In the genomic region with DNA sequence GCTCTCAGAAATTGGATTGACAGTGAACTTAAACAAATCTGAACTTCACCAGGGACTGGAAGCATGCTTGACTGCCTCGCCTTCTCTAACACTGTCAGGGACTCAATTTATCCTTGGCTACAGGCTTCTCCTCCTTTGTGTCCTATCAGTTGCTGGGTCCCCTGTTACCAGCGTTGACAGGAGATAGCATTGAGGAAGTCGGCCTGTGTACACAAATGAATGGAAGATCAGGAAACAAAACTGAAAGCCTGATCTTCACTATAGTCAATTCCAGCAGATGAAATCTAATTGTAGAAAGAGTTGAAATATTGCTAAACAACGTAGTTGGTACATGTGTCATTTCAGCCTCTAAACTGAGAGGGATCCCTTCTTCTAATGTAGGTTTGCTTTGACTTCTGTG, we compare ENCODE assay signal across 33 mouse cellular contexts.
"Had no signal": no experiment of that assay in that cellular context is flagged by ENCODE, and none has a peak within 500 bp of the region (broad histone marks: within the 10 kb centered on the region; RNA-seq: fewer than 3 reads in every experiment).

No protein-coding gene starts in this region.

- H3K4me1 ChIP-seq: heart, embryonic 10.5 days; heart, embryonic 12.5 days; heart, embryonic 13.5 days; heart, embryonic 15.5 days; hindbrain, embryonic 10.5 days; hindbrain, embryonic 12.5 days; hindbrain, embryonic 13.5 days; hindbrain, embryonic 15.5 days; intestine, embryonic 15.5 days; kidney, embryonic 15.5 days had no signal

- H3K27me3 ChIP-seq: heart, embryonic 12.5 days; heart, embryonic 13.5 days; heart, embryonic 15.5 days; hindbrain, embryonic 12.5 days; hindbrain, embryonic 13.5 days; hindbrain, embryonic 15.5 days; intestine, embryonic 15.5 days; kidney, embryonic 15.5 days had no signal

- H3K36me3 ChIP-seq: heart, embryonic 10.5 days; heart, embryonic 12.5 days; heart, embryonic 13.5 days; heart, embryonic 15.5 days; hindbrain, embryonic 10.5 days; hindbrain, embryonic 12.5 days; hindbrain, embryonic 13.5 days; hindbrain, embryonic 15.5 days; intestine, embryonic 15.5 days; kidney, embryonic 15.5 days had no signal

- H3K4me3 ChIP-seq: heart, embryonic 10.5 days; heart, embryonic 12.5 days; heart, embryonic 13.5 days; heart, embryonic 15.5 days; hindbrain, embryonic 10.5 days; hindbrain, embryonic 12.5 days; hindbrain, embryonic 13.5 days; hindbrain, embryonic 15.5 days; intestine, embryonic 15.5 days; kidney, embryonic 15.5 days; layer of hippocampus, adult 2 months had no signal

- ATAC-seq: hindbrain, embryonic 16.5 days; hindbrain, postnatal 0 days; inflammation-experienced regulatory T-cells, adult 6 months; intestine, embryonic 15.5 days; intestine, postnatal 0 days had no signal

- H3K9me3 ChIP-seq: heart, embryonic 10.5 days; heart, embryonic 12.5 days; heart, embryonic 13.5 days; heart, embryonic 15.5 days; hindbrain, embryonic 10.5 days; hindbrain, embryonic 12.5 days; hindbrain, embryonic 13.5 days; hindbrain, embryonic 15.5 days; intestine, embryonic 15.5 days; kidney, embryonic 15.5 days had no signal

- H3K27ac ChIP-seq: heart, embryonic 10.5 days; heart, embryonic 13.5 days; heart, embryonic 15.5 days; hindbrain, embryonic 10.5 days; hindbrain, embryonic 12.5 days; hindbrain, embryonic 13.5 days; hindbrain, embryonic 14.5 days; hindbrain, embryonic 15.5 days; hindbrain, postnatal 0 days; intestine, embryonic 15.5 days; kidney, embryonic 15.5 days; kidney, postnatal 0 days; layer of hippocampus, adult 2 months had no signal

- DNase-seq: heart, postnatal 10 days; heart, postnatal 14 days; heart, postnatal 36 days; heart, postnatal 4 days; kidney, adult 11 months; kidney, adult 18-20 months; kidney, adult 2 months; kidney, adult 8-10 months; kidney, adult 9 months; kidney, postnatal 10 days; kidney, postnatal 14 days; kidney, postnatal 25 days; kidney, postnatal 36 days; kidney, postnatal 4 days; layer of hippocampus, postnatal 36 days had no signal

- H3K9ac ChIP-seq: heart, embryonic 12.5 days; heart, embryonic 13.5 days; heart, embryonic 15.5 days; hindbrain, embryonic 12.5 days; hindbrain, embryonic 13.5 days; hindbrain, embryonic 14.5 days; hindbrain, embryonic 15.5 days; intestine, embryonic 15.5 days; kidney, embryonic 15.5 days had no signal

- H3K4me2 ChIP-seq: heart, embryonic 11.5 days; heart, embryonic 12.5 days; heart, embryonic 13.5 days; heart, embryonic 15.5 days; hindbrain, embryonic 12.5 days; hindbrain, embryonic 13.5 days; hindbrain, embryonic 14.5 days; hindbrain, embryonic 15.5 days; intestine, embryonic 15.5 days; kidney, embryonic 15.5 days had no signal
